Mouse (Mus musculus): ENCODE results near the gene Tprg.

Gene Tprg

GRCm38 (mm10) chr16:25426261-25426660 lies 139.6 kb downstream of the Tprg start:
- no peak for DNase-seq

- no peak for DNase-seq
Observed at GRCm38 (mm10) chr16:25440039-25440438, 153.4 kb downstream of the Tprg start.

- DNase-seq: no peak
Observed at GRCm38 (mm10) chr16:25445580-25445979, 159.0 kb downstream of the Tprg start.

- no peak for DNase-seq
Observed at GRCm38 (mm10) chr16:25451511-25451910, 164.9 kb downstream of the Tprg start.

GRCm38 (mm10) chr16:25464732-25465131 lies 178.1 kb downstream of the Tprg start:
- no peak for DNase-seq

- DNase-seq: no peak
Observed at GRCm38 (mm10) chr16:25465435-25466139, 179.0 kb downstream of the Tprg start.

- DNase-seq: no peak
Observed at GRCm38 (mm10) chr16:25468040-25468439, 181.4 kb downstream of the Tprg start.

- no peak for DNase-seq
Observed at GRCm38 (mm10) chr16:25468662-25469061, 182.0 kb downstream of the Tprg start.
